Mouse (Mus musculus): ENCODE measurements around the gene Fev. TPM values are rescaled to one million over a fixed set of nuclear protein-coding genes. Genes with fewer than 3 reads are reported as not detected.

The Fev gene
- 0.55 and 1.4 TPM in 2 replicates for polyA plus RNA-seq (2014; fragmentation: Nextera tagmentation; extraction: Ambion mirVana)

- peak within 1 kb of the TSS; percentile 16 for H3K4me3 ChIP-seq (ENCODE audit: low read depth, low read length)
- H3K36me3 ChIP-seq (ENCODE audit: control insufficient read depth, insufficient read depth, low read length): no peaks in the 10 kb centered on the region
- H3K4me2 ChIP-seq (ENCODE audit: low read length): peak within 1 kb of the TSS; percentile 44
- H3K9me3 ChIP-seq (ENCODE audit: control insufficient read depth, low read length): no peaks in the 10 kb centered on the region
- no peak within 1 kb of the TSS for H3K9ac ChIP-seq (ENCODE audit: low read length)
- peaks cover 95% of the 10 kb centered on the region for H3K27me3 ChIP-seq (replicated peaks; ENCODE audit: control insufficient read depth, insufficient read depth, low read length)
- peaks cover 12% of the 10 kb centered on the region; the same call in 1 of the 2 replicates for H3K4me1 ChIP-seq (replicated peaks; ENCODE audit: control insufficient read depth, insufficient read depth, low read length)
- WGBS: 0% methylated on average over 37 of the region's 43 CpGs
- DNase-seq (ENCODE audit: low spot score) (no peak), ATAC-seq (replicated peaks; ENCODE audit: low FRiP score, low TSS enrichment, low read depth) (no peak)
- no peak within 1 kb of the TSS for H3K27ac ChIP-seq (ENCODE audit: low read depth)
These were observed at the start of gene Fev for GRCm38 (mm10) chr1:74885369-74886042. Gene Fev (minus strand): TSS chr1:74885419.

- no peak; the same call in 1 of the 2 replicates for ATAC-seq (replicated peaks; ENCODE audit: low FRiP score, low TSS enrichment, low read depth)
- Histone ChIP-seq H3K9me3 (ENCODE audit: control insufficient read depth, low read length) (no peaks in the 10 kb centered on the region), H3K4me3 (ENCODE audit: low read depth, low read length) (no peak overlapping the region), H3K4me1 (replicated peaks; ENCODE audit: control insufficient read depth, insufficient read depth, low read length) (no peaks in the 10 kb centered on the region), H3K9ac (ENCODE audit: low read length) (no peak overlapping the region), H3K4me2 (ENCODE audit: low read length) (no peak overlapping the region), H3K27ac (ENCODE audit: low read depth) (no peak overlapping the region), H3K27me3 (replicated peaks; ENCODE audit: control insufficient read depth, insufficient read depth, low read length) (0 out of 2 replicates have a peak, but pooled peaks cover 3% of the 10 kb centered on the region), H3K36me3 (ENCODE audit: control insufficient read depth, insufficient read depth, low read length) (no peaks in the 10 kb centered on the region)
- 78% methylated on average over 9 of the region's 9 CpGs for WGBS
- no peak for DNase-seq (ENCODE audit: low spot score)
These were observed 42.5 kb upstream of the Fev start for GRCm38 (mm10) chr1:74927621-74928296.

- no peak overlapping the region for H3K4me3 ChIP-seq (ENCODE audit: low read depth, low read length)
- no peak overlapping the region for H3K9ac ChIP-seq (ENCODE audit: low read length)
- DNase-seq (ENCODE audit: low spot score) (peak; percentile 73), ATAC-seq (replicated peaks; ENCODE audit: low FRiP score, low TSS enrichment, low read depth) (0 out of 2 replicates have a peak, but pooled peaks have one; percentile 56)
- no peaks in the 10 kb centered on the region for H3K4me1 ChIP-seq (replicated peaks; ENCODE audit: control insufficient read depth, insufficient read depth, low read length)
- H3K27me3 ChIP-seq (replicated peaks; ENCODE audit: control insufficient read depth, insufficient read depth, low read length): no peaks in the 10 kb centered on the region
- H3K36me3 ChIP-seq (ENCODE audit: control insufficient read depth, insufficient read depth, low read length): no peaks in the 10 kb centered on the region
- WGBS: 43% methylated on average over 6 of the region's 6 CpGs
- H3K4me2 ChIP-seq (ENCODE audit: low read length): no peak overlapping the region
- H3K9me3 ChIP-seq (ENCODE audit: control insufficient read depth, low read length): no peaks in the 10 kb centered on the region
- H3K27ac ChIP-seq (ENCODE audit: low read depth): no peak overlapping the region
These were observed 41.5 kb upstream of the Fev start for GRCm38 (mm10) chr1:74926721-74927120.

- H3K9ac ChIP-seq (ENCODE audit: low read length): no peak overlapping the region
- 63% methylated on average over 4 of the region's 4 CpGs for WGBS
- H3K27ac ChIP-seq (ENCODE audit: low read depth): no peak overlapping the region
- H3K4me1 ChIP-seq (replicated peaks; ENCODE audit: control insufficient read depth, insufficient read depth, low read length): no peaks in the 10 kb centered on the region
- no peak for ATAC-seq (replicated peaks; ENCODE audit: low FRiP score, low TSS enrichment, low read depth)
- no peaks in the 10 kb centered on the region for H3K27me3 ChIP-seq (replicated peaks; ENCODE audit: control insufficient read depth, insufficient read depth, low read length)
- no peaks in the 10 kb centered on the region for H3K9me3 ChIP-seq (ENCODE audit: control insufficient read depth, low read length)
- H3K4me2 ChIP-seq (ENCODE audit: low read length): no peak overlapping the region
- no peak overlapping the region for H3K4me3 ChIP-seq (ENCODE audit: low read depth, low read length)
- no peaks in the 10 kb centered on the region for H3K36me3 ChIP-seq (ENCODE audit: control insufficient read depth, insufficient read depth, low read length)
- DNase-seq (ENCODE audit: low spot score): no peak
These were observed 39.2 kb upstream of the Fev start for GRCm38 (mm10) chr1:74924464-74924863.

GRCm38 (mm10) chr1:74915706-74916105 lies 30.5 kb upstream of the Fev start:
- H3K9ac ChIP-seq (ENCODE audit: low read length): no peak overlapping the region
- H3K4me2 ChIP-seq (ENCODE audit: low read length): no peak overlapping the region
- ATAC-seq (replicated peaks; ENCODE audit: low FRiP score, low TSS enrichment, low read depth): no peak
- H3K4me1 ChIP-seq (replicated peaks; ENCODE audit: control insufficient read depth, insufficient read depth, low read length): no peaks in the 10 kb centered on the region
- no peaks in the 10 kb centered on the region for H3K27me3 ChIP-seq (replicated peaks; ENCODE audit: control insufficient read depth, insufficient read depth, low read length)
- peak; percentile 71 for DNase-seq (ENCODE audit: low spot score)
- 27% methylated on average over 13 of the region's 13 CpGs for WGBS
- H3K9me3 ChIP-seq (ENCODE audit: control insufficient read depth, low read length): no peaks in the 10 kb centered on the region
- no peak overlapping the region for H3K27ac ChIP-seq (ENCODE audit: low read depth)
- no peak overlapping the region for H3K4me3 ChIP-seq (ENCODE audit: low read depth, low read length)
- no peaks in the 10 kb centered on the region for H3K36me3 ChIP-seq (ENCODE audit: control insufficient read depth, insufficient read depth, low read length)

GRCm38 (mm10) chr1:74902191-74902590 lies 17.0 kb upstream of the Fev start:
- no peak overlapping the region for H3K4me3 ChIP-seq (ENCODE audit: low read depth, low read length)
- H3K4me2 ChIP-seq (ENCODE audit: low read length): no peak overlapping the region
- peaks cover 16% of the 10 kb centered on the region; the same call in 1 of the 2 replicates for H3K4me1 ChIP-seq (replicated peaks; ENCODE audit: control insufficient read depth, insufficient read depth, low read length)
- H3K9me3 ChIP-seq (ENCODE audit: control insufficient read depth, low read length): no peaks in the 10 kb centered on the region
- H3K9ac ChIP-seq (ENCODE audit: low read length): no peak overlapping the region
- no peak for DNase-seq (ENCODE audit: low spot score)
- H3K36me3 ChIP-seq (ENCODE audit: control insufficient read depth, insufficient read depth, low read length): no peaks in the 10 kb centered on the region
- peaks cover 49% of the 10 kb centered on the region for H3K27me3 ChIP-seq (replicated peaks; ENCODE audit: control insufficient read depth, insufficient read depth, low read length)
- WGBS: 22% methylated on average over 6 of the region's 6 CpGs
- no peak overlapping the region for H3K27ac ChIP-seq (ENCODE audit: low read depth)
- no peak for ATAC-seq (replicated peaks; ENCODE audit: low FRiP score, low TSS enrichment, low read depth)

- peaks cover 54% of the 10 kb centered on the region for H3K27me3 ChIP-seq (replicated peaks; ENCODE audit: control insufficient read depth, insufficient read depth, low read length)
- no peak overlapping the region for H3K4me3 ChIP-seq (ENCODE audit: low read depth, low read length)
- no peak overlapping the region for H3K9ac ChIP-seq (ENCODE audit: low read length)
- no peak overlapping the region for H3K4me2 ChIP-seq (ENCODE audit: low read length)
- WGBS: 7% methylated on average over 3 of the region's 3 CpGs
- H3K36me3 ChIP-seq (ENCODE audit: control insufficient read depth, insufficient read depth, low read length): no peaks in the 10 kb centered on the region
- H3K27ac ChIP-seq (ENCODE audit: low read depth): no peak overlapping the region
- no peaks in the 10 kb centered on the region for H3K9me3 ChIP-seq (ENCODE audit: control insufficient read depth, low read length)
- no peak for ATAC-seq (replicated peaks; ENCODE audit: low FRiP score, low TSS enrichment, low read depth)
- peak; percentile 84 for DNase-seq (ENCODE audit: low spot score)
- peaks cover 16% of the 10 kb centered on the region; the same call in 1 of the 2 replicates for H3K4me1 ChIP-seq (replicated peaks; ENCODE audit: control insufficient read depth, insufficient read depth, low read length)
These were observed 16.5 kb upstream of the Fev start for GRCm38 (mm10) chr1:74901686-74902085.

GRCm38 (mm10) chr1:74900341-74901285 lies 15.4 kb upstream of the Fev start:
- Histone ChIP-seq H3K9ac (ENCODE audit: low read length) (peak overlapping the region; percentile 29; the same call in 1 of the 2 replicates), H3K27me3 (replicated peaks; ENCODE audit: control insufficient read depth, insufficient read depth, low read length) (peaks cover 64% of the 10 kb centered on the region), H3K36me3 (ENCODE audit: control insufficient read depth, insufficient read depth, low read length) (no peaks in the 10 kb centered on the region), H3K9me3 (ENCODE audit: control insufficient read depth, low read length) (no peaks in the 10 kb centered on the region), H3K4me1 (replicated peaks; ENCODE audit: control insufficient read depth, insufficient read depth, low read length) (peaks cover 16% of the 10 kb centered on the region; the same call in 1 of the 2 replicates), H3K4me2 (ENCODE audit: low read length) (peak overlapping the region; percentile 56), H3K4me3 (ENCODE audit: low read depth, low read length) (peak overlapping the region; percentile 31), H3K27ac (ENCODE audit: low read depth) (no peak overlapping the region)
- WGBS: 1% methylated on average over 65 of the region's 66 CpGs
- peak; percentile 84 for ATAC-seq (replicated peaks; ENCODE audit: low FRiP score, low TSS enrichment, low read depth)
- DNase-seq (ENCODE audit: low spot score): peak; percentile 75
